Mouse (Mus musculus) right cerebral cortex, adult 2 months (tissue): ENCODE measurements at regions not wholly inside any gene's neighbourhood (a gene's known extent, or its start where the extent isn't known, plus 50 kb on each side); places are given as distances from the start of the nearest gene placed in this dataset.

Experiments
- DNase-seq, 2 experiments: peaks; one replicate each; pipeline ENCODE4 v3.0.0; 2021 to 2022; ENCODE audit warnings: low spot score in 2 of 2

- DNase-seq: no peak
Measured at GRCm38 (mm10) chr10:120556116-120556515, 79.8 kb upstream of the Hmga2 start.

DNA sequence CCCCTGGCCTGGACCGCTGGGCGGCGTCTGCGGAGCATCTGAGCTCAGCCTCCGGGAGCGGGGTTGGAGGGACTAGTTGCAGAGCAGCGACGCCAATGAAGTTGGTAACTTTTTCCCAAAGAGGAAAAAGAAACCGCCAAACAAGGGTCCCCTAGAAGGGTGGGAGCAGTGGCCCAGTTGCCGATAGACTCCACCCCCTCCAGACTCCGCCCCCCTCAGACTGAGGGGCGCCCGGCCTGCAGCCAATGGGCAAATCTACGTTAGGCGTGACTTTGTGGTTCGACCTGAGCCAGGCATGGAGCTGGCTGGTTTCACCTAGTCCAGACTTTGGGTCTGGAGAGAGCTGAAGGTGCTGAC lies 76.8 kb upstream of the Hmga2 start:
- no peak for DNase-seq

- DNase-seq: peak in 1 of 2 experiments; percentile 4
Measured at GRCm38 (mm10) chr10:120552341-120553096, 76.2 kb upstream of the Hmga2 start.

DNA sequence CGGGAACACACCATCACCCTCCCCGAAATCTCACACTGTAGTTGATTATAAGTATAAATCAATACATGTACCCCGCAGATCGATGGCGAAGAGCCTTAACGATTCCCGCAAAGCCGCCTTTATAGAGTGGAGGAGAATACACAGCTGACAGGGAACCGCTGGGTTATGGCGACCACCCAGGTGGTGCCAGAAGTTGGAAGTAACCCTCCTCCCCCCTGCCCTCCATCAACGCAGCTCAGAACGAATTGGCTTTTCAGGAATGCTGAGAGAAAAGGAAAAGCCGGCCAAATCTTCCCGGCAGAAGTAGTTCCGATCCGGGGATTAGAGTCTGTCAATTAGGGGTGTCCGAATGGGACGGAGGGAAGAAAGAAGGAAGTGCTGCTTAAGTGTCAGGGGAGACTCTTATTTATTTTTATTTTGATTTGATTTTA lies 75.6 kb upstream of the Hmga2 start:
- peak; percentile 4 to 20 for DNase-seq

DNA sequence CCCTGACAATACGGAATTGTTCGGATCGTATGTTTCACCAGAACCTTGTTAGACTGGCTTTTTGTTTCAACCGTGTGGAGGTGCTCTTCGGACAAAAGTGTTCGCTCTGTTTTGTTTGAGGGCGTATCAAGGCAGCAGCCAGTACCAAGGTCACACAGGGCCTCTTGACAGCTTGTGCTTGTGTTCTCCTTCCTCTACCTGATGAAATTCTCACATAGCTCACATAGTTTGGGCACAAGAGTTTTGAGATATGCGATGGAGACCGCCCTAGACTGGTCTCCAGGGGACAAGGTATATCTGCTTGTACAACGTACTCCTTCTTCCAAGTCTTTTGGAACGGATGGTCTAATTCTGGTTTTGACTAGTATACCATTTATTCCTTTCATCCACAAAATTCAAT lies 70.9 kb upstream of the Hmga2 start:
- DNase-seq: no peak

GRCm38 (mm10) chr10:120541618-120542017 lies 65.3 kb upstream of the Hmga2 start:
- no peak for DNase-seq

DNA sequence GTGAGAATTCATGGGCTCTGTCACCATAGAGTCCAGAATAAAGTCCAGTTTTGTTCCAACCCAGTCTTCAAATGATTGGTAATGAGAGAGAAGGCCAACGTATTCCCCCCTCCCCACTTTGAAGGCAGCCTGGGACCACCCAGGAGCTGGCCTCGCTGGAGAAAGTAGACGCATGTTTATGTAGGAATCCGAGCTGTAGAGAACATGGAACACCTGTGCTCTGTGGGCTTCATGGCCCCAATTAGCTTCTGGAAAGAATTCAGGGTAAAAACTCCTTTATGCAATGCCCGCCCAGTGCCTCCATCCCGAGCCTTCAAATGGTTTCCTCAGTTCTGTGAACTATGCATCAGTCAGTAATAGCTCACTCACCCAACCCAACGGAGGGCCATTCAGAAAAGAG lies 62.3 kb upstream of the Hmga2 start:
- no peak for DNase-seq

DNA sequence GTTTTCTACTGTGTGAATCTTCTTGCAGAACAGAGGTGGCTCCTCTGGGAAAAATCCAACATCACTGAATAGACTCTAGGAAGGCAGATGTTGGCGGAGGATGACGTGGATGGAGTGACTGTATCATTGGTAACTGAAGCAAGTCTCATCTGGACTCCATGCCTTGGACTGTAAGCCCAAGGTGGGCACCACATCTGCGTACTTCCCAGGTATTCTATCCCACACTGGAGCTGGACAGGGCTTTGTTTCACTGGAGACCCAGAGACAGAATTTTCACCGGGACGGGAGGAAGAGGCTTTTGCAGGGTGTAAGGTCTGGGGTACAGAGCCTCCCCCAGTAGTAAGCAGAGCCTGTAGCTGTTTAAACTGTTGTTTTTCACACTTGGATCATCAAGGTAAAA lies 52.1 kb upstream of the Hmga2 start:
- no peak for DNase-seq

DNA sequence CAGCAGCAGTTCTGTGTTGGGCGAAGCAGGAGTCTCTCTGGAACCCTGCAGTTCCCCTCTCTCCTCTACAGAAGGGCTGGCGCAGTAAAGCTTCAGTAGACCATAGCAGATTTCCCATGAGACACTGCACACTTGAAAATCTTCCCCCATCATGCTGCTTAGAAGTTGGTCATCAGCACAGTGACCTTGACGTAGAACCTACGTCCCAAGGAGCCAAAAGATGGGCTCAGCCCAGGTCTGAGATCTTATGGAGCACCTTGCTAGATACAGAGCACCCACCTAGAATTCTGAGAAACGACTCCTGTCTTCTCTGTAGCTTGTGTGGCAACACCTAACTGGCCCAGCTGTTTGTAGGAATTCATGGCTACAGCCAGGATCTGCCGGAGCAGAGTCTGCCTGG lies 51.7 kb upstream of the Hmga2 start:
- DNase-seq: no peak

DNA sequence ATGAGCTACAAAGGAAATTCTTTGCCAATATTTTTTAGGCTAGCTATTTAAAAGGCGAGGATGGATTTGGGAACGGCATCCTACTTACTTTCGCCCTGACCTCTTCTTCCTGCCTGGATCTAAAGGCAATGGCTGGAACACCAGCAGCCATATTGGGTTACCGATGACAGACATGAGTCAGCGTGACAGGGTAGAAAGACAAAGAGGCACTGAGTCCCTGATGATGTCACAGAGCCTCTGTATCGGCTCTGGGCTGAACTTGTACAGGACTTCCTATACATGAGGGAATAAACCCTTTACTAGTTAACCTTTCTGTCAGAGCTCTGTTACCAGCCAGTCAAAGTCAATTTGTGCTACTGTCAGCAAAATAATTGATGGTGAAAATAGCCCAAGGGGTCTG lies 50.7 kb upstream of the Hmga2 start:
- DNase-seq: no peak
